Mouse (Mus musculus): ENCODE data around the gene Ddr1. TPM values are rescaled to one million over a fixed set of nuclear protein-coding genes. Genes with fewer than 3 reads are reported as not detected.

Ddr1 gene
- polyA plus RNA-seq, 1 experiment from 2014 or later, result 51.9 TPM

Other genes starting within 250 kb of the Ddr1 start
- 0.64 and 1.7 TPM in 2 replicates for gene H2-Q10, start 234.5 kb downstream of the Ddr1 start, polyA plus RNA-seq (2015; fragmentation: Nextera tagmentation; extraction: Ambion mirVana)
- gene Pou5f1, start 198.6 kb downstream of the Ddr1 start, polyA plus RNA-seq (2015; fragmentation: Nextera tagmentation; extraction: Ambion mirVana), result 0.11 and 0.14 TPM in 2 replicates
- 92.0 and 92.1 TPM in 2 replicates for gene Tcf19, start 187.8 kb downstream of the Ddr1 start, polyA plus RNA-seq (2015; fragmentation: Nextera tagmentation; extraction: Ambion mirVana)
- 21.2 and 23.3 TPM in 2 replicates for gene Cchcr1, start 187.5 kb downstream of the Ddr1 start, polyA plus RNA-seq (2015; fragmentation: Nextera tagmentation; extraction: Ambion mirVana)
- 0.78 and 1.1 TPM in 2 replicates for gene Psors1c2, start 171.4 kb downstream of the Ddr1 start, polyA plus RNA-seq (2015; fragmentation: Nextera tagmentation; extraction: Ambion mirVana)
- 0.08 TPM in 1 of 2 replicates, not detected in the other for gene Cdsn, start 152.5 kb downstream of the Ddr1 start, polyA plus RNA-seq (2015; fragmentation: Nextera tagmentation; extraction: Ambion mirVana)
- 0.30 TPM in 1 of 2 replicates, not detected in the other for gene 2300002M23Rik, start 137.2 kb downstream of the Ddr1 start, polyA plus RNA-seq (2015; fragmentation: Nextera tagmentation; extraction: Ambion mirVana)
- gene Sfta2, start 103.1 kb downstream of the Ddr1 start, polyA plus RNA-seq (2015; fragmentation: Nextera tagmentation; extraction: Ambion mirVana), result 111 and 121 TPM in 2 replicates
- not detected in 2 replicates for gene Gm9573, start 78.0 kb downstream of the Ddr1 start, polyA plus RNA-seq (2015; fragmentation: Nextera tagmentation; extraction: Ambion mirVana)
- gene Mucl3, start 60.9 kb downstream of the Ddr1 start, polyA plus RNA-seq (2015; fragmentation: Nextera tagmentation; extraction: Ambion mirVana), result 1.2 and 1.3 TPM in 2 replicates
- gene Vars2, start 37.0 kb downstream of the Ddr1 start, polyA plus RNA-seq (2015; fragmentation: Nextera tagmentation; extraction: Ambion mirVana), result 20.7 and 22.4 TPM in 2 replicates
- gene Gtf2h4, start 30.9 kb downstream of the Ddr1 start, polyA plus RNA-seq (2015; fragmentation: Nextera tagmentation; extraction: Ambion mirVana), result 48.8 and 49.9 TPM in 2 replicates
- gene Ier3, start 117.1 kb upstream of the Ddr1 start, polyA plus RNA-seq (2015; fragmentation: Nextera tagmentation; extraction: Ambion mirVana), result 17.9 and 21.0 TPM in 2 replicates
- gene Flot1, start 118.6 kb upstream of the Ddr1 start, polyA plus RNA-seq (2015; fragmentation: Nextera tagmentation; extraction: Ambion mirVana), result 50.1 and 54.4 TPM in 2 replicates
- gene Tubb5, start 133.7 kb upstream of the Ddr1 start, polyA plus RNA-seq (2015; fragmentation: Nextera tagmentation; extraction: Ambion mirVana), result 1,042 and 1,079 TPM in 2 replicates
- gene Mdc1, start 136.9 kb upstream of the Ddr1 start, polyA plus RNA-seq (2015; fragmentation: Nextera tagmentation; extraction: Ambion mirVana), result 24.1 and 24.7 TPM in 2 replicates
- gene Nrm, start 156.7 kb upstream of the Ddr1 start, polyA plus RNA-seq (2015; fragmentation: Nextera tagmentation; extraction: Ambion mirVana), result 71.0 and 73.3 TPM in 2 replicates
- 21.3 and 23.4 TPM in 2 replicates for gene Ppp1r18, start 161.0 kb upstream of the Ddr1 start, polyA plus RNA-seq (2015; fragmentation: Nextera tagmentation; extraction: Ambion mirVana)
- 42.0 and 42.1 TPM in 2 replicates for gene Dhx16, start 175.2 kb upstream of the Ddr1 start, polyA plus RNA-seq (2015; fragmentation: Nextera tagmentation; extraction: Ambion mirVana)
- 20.5 and 21.2 TPM in 2 replicates for gene 2310061I04Rik, start 192.8 kb upstream of the Ddr1 start, polyA plus RNA-seq (2015; fragmentation: Nextera tagmentation; extraction: Ambion mirVana)
- gene Atat1, start 205.5 kb upstream of the Ddr1 start, polyA plus RNA-seq (2015; fragmentation: Nextera tagmentation; extraction: Ambion mirVana), result 58.3 and 63.6 TPM in 2 replicates
- 73.9 and 77.5 TPM in 2 replicates for gene Mrps18b, start 211.8 kb upstream of the Ddr1 start, polyA plus RNA-seq (2015; fragmentation: Nextera tagmentation; extraction: Ambion mirVana)
- gene Ppp1r10, start 211.8 kb upstream of the Ddr1 start, polyA plus RNA-seq (2015; fragmentation: Nextera tagmentation; extraction: Ambion mirVana), result 35.9 and 38.2 TPM in 2 replicates

All from lung, embryonic 15.5 days (tissue).